Mouse (Mus musculus) kidney, embryonic 15.5 days (tissue): ENCODE measurements around the gene Krtap3-1. TPM values are rescaled to one million over a fixed set of nuclear protein-coding genes. Genes with fewer than 3 reads are reported as not detected.

Experiments
- ATAC-seq: fragments of 200-750 bp; cut with Nextera tagmentation; replicated peaks from 2 replicates; pipeline ENCODE4 v1.8.0; 2017; ENCODE audit warnings: moderate TSS enrichment; ENCODE audit not compliant: low FRiP score
- H3K27ac ChIP-seq: fragments of 300-500 bp; sonication (generic); 2 replicates; pipeline ENCODE4 v1.5.1; 2015; ENCODE audit warnings: mild to moderate bottlenecking, inconsistent platforms
- H3K27me3 ChIP-seq: fragments of 300-500 bp; sonication (generic); 2 replicates; pipeline ENCODE4 v1.6.1; 2015; ENCODE audit warnings: inconsistent platforms
- H3K36me3 ChIP-seq: fragments of 300-500 bp; sonication (generic); 2 replicates; pipeline ENCODE4 v1.6.1; 2015; ENCODE audit warnings: inconsistent platforms
- H3K4me1 ChIP-seq: fragments of 300-500 bp; sonication (generic); 2 replicates; pipeline ENCODE4 v1.6.1; 2015; ENCODE audit warnings: inconsistent platforms
- H3K4me2 ChIP-seq: fragments of 300-500 bp; sonication (generic); 2 replicates; pipeline ENCODE4 v1.6.1; 2015; ENCODE audit warnings: moderate library complexity, mild to moderate bottlenecking, inconsistent platforms
- H3K4me3 ChIP-seq: fragments of 300-500 bp; sonication (generic); replicated peaks from 2 replicates; pipeline ENCODE4 v1.5.1; 2015; ENCODE audit warnings: mild to moderate bottlenecking, inconsistent platforms
- H3K9ac ChIP-seq: fragments of 300-500 bp; sonication (generic); 2 replicates; pipeline ENCODE4 v1.6.1; 2015; ENCODE audit warnings: mild to moderate bottlenecking, inconsistent platforms
- H3K9me3 ChIP-seq: fragments of 300-500 bp; sonication (generic); replicated peaks from 2 replicates; pipeline ENCODE4 v1.6.1; 2016; ENCODE audit warnings: inconsistent platforms
- WGBS: fragments of 180-500 bp; shearing (Covaris S2); methylation state at CpG from one replicate; pipeline ENCODE4 v1.1.7; 2015; ENCODE audit warnings: mixed read lengths; 5-methylcytosine and 5-hydroxymethylcytosine counted together
- polyA plus RNA-seq: library from polyadenylated mRNA; unstranded; fragments of >200 nt; fragmentation: Nextera tagmentation; extraction: Ambion mirVana; gene quantifications from 2 replicates; pipeline ENCODE4 v1.2.1, GENCODE M21; 2015

Krtap3-1 gene
- polyA plus RNA-seq, 1 experiment from 2014 or later = not detected

DNA sequence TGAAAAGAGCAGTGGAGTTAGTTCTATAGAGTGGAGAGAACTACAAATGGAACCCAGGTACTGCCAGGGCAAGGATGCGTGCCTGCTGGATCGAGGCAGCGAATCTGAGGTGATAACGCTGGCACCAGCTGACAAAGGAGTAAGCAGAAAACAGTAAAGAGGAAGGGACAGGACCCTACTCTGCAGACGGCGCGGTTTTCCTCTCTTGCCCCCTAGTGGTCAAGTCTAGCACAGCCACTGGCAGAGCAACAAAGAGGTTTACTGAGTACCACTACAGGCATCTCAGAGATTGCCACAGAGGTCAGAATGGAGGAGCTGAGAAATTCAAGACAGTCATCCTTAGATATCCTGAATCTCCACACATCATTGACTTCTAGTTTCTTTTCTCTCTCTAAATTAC, 7.7 kb upstream of the Krtap3-1 start:
- 0 out of 2 replicates have a peak, but pooled peaks have one; percentile 67 for ATAC-seq
- H3K4me3 ChIP-seq = no peak overlapping the region
- WGBS = 1% methylated on average over 7 of the region's 7 CpGs
- H3K36me3 ChIP-seq = no peaks in the 10 kb centered on the region
- H3K4me1 ChIP-seq = no peaks in the 10 kb centered on the region
- H3K27ac ChIP-seq = no peak overlapping the region
- peaks cover 3% of the 10 kb centered on the region; the same call in 1 of the 2 replicates for H3K27me3 ChIP-seq
- H3K9ac ChIP-seq = no peak overlapping the region
- H3K4me2 ChIP-seq = peak overlapping the region; percentile 36
- H3K9me3 ChIP-seq = no peaks in the 10 kb centered on the region

DNA sequence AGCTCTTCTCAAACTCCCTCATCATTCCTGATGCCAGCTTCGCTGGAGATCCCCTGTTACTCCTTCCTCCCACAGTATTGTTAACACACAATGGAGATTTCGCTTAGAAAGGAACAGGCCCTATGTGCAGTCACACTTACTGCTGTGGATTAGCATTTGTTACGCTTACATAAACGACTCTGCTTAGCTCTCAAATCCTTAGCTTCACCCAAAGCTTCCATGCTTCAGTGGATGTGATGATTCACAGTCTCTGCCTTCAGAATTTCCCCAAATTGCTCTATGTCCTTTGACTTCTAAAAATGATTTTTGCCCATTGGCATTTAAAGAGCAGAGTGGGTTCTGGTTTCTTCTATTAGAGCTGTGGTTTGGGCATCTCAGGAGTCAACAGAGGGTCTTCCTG, 6.7 kb upstream of the Krtap3-1 start:
- Histone ChIP-seq H3K4me1 (no peaks in the 10 kb centered on the region), H3K9ac (no peak overlapping the region), H3K4me3 (no peak overlapping the region), H3K9me3 (no peaks in the 10 kb centered on the region), H3K27me3 (peaks cover 3% of the 10 kb centered on the region; the same call in 1 of the 2 replicates), H3K4me2 (no peak overlapping the region), H3K27ac (no peak overlapping the region), H3K36me3 (no peaks in the 10 kb centered on the region)
- 57% methylated on average over 4 of the region's 4 CpGs for WGBS
- ATAC-seq = no peak

DNA sequence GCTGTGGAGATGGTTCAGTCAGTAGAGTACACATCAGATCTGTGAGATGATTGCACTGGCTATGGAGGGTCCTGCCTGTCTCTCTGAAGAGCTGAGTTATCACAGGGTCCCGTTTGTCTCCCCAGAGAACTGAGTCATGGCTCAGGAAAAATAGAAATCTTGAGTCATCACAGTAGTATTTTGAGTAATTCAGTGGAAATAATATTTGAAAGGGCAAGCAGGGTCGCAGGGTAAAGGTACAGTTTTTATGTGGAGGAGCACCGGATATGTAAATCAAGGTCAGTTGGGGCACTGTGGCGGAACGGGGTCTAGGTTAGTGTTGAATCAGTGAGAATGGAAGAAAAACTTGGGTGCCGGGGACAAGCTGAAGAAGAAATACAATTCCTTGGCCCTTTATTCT, 3.9 kb downstream of the Krtap3-1 start:
- H3K27me3 ChIP-seq = no peaks in the 10 kb centered on the region
- 65% methylated on average over 6 of the region's 6 CpGs for WGBS
- no peak overlapping the region for H3K27ac ChIP-seq
- no peak overlapping the region for H3K4me3 ChIP-seq
- no peaks in the 10 kb centered on the region for H3K36me3 ChIP-seq
- no peak for ATAC-seq
- no peaks in the 10 kb centered on the region for H3K4me1 ChIP-seq
- no peak overlapping the region for H3K9ac ChIP-seq
- H3K4me2 ChIP-seq = no peak overlapping the region
- H3K9me3 ChIP-seq = no peaks in the 10 kb centered on the region

DNA sequence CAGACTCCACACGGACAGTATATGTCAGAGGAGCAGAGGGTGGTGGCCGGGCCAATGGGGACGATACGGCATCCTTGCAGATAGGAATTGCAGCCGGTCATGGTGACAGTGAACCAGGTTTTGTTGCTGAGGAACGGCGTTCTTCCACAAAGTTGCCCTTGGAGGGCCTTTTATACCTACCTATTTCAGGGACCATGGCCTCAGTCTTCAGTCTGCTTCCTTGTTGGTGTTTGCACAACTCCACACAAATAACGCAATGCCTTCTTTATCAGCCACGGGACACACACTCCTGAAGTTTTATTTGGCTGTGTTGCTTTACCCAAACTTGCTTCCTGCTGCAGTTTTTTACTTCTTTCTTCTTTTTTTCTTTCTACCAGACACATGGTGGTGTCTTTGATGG, 7.1 kb downstream of the Krtap3-1 start, which contains the start of gene Gm11939:
Gene Gm11939 (minus strand): TSS at position 101 of the 400 bp plus-strand sequence.
- Histone ChIP-seq H3K4me3 (no peak within 1 kb of the TSS), H3K9me3 (no peaks in the 10 kb centered on the region), H3K36me3 (no peaks in the 10 kb centered on the region), H3K4me2 (no peak within 1 kb of the TSS), H3K4me1 (no peaks in the 10 kb centered on the region), H3K27me3 (no peaks in the 10 kb centered on the region), H3K27ac (no peak within 1 kb of the TSS), H3K9ac (no peak within 1 kb of the TSS)
- 88% methylated on average over 9 of the region's 9 CpGs for WGBS
- ATAC-seq = no peak

DNA sequence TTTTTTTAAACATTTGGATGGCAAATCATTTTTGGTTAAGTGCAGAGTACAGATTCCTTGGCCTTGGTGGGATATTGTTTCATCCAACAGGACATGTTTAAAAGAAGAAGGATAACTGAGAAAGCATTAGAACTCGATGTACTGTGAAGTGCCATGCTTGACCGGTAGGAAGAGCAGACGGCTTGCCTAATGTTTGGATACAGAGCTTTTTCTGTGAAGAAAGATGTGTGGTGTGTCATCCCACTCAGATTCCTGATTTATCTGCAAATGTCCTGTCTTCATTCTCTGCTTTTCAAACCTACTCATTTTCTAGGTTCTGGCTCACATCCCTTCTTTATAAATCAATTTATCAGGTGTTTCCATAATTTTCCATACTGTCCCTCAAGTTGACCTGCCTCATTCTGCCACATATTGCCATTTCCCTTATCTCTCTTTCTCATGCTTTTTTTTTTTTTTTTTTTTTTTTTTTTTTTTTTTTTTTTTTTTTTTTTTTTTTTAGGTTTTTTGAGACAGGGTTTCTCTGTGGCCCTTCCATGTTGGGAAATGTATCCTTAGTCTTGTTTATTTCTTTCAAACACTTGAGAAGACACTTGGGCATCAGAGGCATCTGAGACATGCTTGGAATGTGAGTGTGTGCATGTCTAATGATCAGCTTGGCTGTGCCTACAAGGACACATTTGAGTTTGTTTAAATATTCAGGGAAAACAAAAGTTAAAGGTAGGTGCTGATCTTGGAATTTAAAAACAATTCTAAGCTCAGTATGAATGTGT, 8.3 kb downstream of the Krtap3-1 start:
- Histone ChIP-seq H3K9ac (no peak overlapping the region), H3K27me3 (no peaks in the 10 kb centered on the region), H3K4me1 (no peaks in the 10 kb centered on the region), H3K4me2 (no peak overlapping the region), H3K4me3 (no peak overlapping the region), H3K36me3 (no peaks in the 10 kb centered on the region), H3K9me3 (no peaks in the 10 kb centered on the region), H3K27ac (no peak overlapping the region)
- WGBS = 53% methylated on average over 3 of the region's 3 CpGs
- ATAC-seq = no peak

DNA sequence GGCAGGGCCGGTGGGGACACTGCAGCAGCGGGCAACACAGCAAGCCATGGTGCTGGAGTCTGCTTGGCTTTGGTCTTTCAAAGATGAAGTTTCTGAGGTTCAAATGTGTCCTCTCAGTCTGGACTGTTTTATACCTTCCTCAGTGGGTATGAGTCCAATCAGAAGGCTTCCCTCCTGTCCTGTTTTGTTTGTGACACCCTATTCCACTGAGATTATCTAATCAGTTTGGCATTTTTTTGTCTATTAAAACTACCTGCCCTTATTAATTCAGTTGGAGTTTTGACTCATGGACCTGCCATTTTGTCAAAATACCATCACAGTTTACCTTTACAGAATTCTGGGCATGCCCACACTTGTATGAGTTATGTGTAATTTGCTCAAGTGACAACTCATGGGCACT, 9.7 kb downstream of the Krtap3-1 start, which contains the start of gene Krtap3-2:
Gene Krtap3-2 (minus strand): TSS at position 101 of the 400 bp plus-strand sequence.
- H3K4me3 ChIP-seq = no peak within 1 kb of the TSS

DNA sequence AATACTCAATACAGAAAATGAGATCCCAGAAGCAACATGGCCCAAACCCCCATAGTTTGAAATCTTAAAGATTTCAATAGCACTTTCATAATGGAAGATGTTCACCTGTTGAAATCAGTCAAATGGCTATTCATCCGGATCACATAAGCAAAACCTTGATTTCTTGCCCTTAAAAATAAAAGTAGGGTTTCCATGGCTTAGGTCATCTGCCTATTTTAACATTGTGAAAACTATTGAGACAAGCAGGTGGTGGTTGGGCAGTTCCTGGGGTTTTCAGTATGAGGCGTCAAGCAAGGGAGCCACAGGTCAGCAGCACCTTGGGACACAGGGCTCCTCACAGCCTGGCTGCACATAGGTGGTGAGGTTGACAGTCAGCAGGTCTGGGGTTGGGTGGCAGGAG, 10.2 kb downstream of the Krtap3-1 start:
- no peak for ATAC-seq
- Histone ChIP-seq H3K27me3 (no peaks in the 10 kb centered on the region), H3K4me3 (no peak overlapping the region), H3K27ac (no peak overlapping the region), H3K4me2 (no peak overlapping the region), H3K9ac (no peak overlapping the region), H3K9me3 (no peaks in the 10 kb centered on the region), H3K4me1 (no peaks in the 10 kb centered on the region), H3K36me3 (no peaks in the 10 kb centered on the region)
- WGBS = 89% methylated on average over 2 of the region's 2 CpGs

More for the DNA sequence above, 9.7 kb downstream of the Krtap3-1 start, which contains the start of gene Krtap3-2:
- Histone ChIP-seq H3K36me3 (no peaks in the 10 kb centered on the region), H3K27me3 (no peaks in the 10 kb centered on the region), H3K9me3 (no peaks in the 10 kb centered on the region), H3K27ac (no peak within 1 kb of the TSS), H3K4me1 (no peaks in the 10 kb centered on the region), H3K4me2 (no peak within 1 kb of the TSS), H3K9ac (no peak within 1 kb of the TSS)
- 66% methylated on average over 2 of the region's 2 CpGs for WGBS
- ATAC-seq = no peak

DNA sequence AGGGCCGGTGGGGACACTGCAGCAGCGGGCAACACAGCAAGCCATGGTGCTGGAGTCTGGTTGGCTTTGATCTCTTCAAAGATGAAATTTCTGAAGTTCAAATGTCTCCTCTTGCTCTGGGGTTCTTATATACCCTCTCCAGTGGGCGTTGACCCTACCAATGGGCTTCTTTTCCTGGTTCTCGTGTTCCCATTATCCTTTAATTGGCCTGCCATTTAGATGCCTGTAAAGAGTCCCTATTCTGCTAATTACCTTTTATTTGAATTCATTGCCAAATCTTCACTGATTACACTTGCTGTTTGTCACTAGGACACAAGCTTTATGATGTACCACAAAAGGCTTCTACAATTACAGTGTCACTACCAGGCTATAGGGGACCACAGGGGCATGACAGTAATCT, 15.7 kb downstream of the Krtap3-1 start, which contains the start of gene Krtap3-3:
Gene Krtap3-3 (minus strand): TSS at position 101 of the 400 bp plus-strand sequence.
- H3K27ac ChIP-seq = no peak within 1 kb of the TSS
- no peaks in the 10 kb centered on the region for H3K27me3 ChIP-seq
- no peak within 1 kb of the TSS for H3K9ac ChIP-seq
- 22% methylated on average over 4 of the region's 4 CpGs for WGBS
- H3K4me1 ChIP-seq = no peaks in the 10 kb centered on the region
- no peaks in the 10 kb centered on the region for H3K36me3 ChIP-seq
- H3K9me3 ChIP-seq = no peaks in the 10 kb centered on the region; the same call in 1 of the 2 replicates
- H3K4me2 ChIP-seq = no peak within 1 kb of the TSS
- H3K4me3 ChIP-seq = no peak within 1 kb of the TSS
- ATAC-seq = no peak

DNA sequence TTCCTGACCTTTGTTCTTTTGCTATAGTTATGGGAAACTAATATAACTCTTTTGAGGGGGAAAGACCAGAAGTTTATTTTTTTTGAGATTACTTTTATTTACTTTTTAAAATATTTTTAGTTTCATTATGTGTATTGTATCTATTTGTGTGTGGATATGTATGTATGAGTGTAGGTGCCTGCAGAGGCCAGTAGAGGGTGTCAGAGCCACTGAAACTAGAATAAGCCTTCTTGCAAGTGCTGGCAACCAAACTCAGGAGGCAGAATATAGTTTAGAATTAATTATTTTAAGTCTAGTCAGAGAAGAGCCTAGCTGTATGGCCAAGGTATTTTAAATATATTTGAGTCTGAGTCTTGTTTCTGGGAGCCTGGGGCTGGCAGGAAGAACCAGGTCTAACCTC, 18.5 kb downstream of the Krtap3-1 start:
- Histone ChIP-seq H3K4me2 (no peak overlapping the region), H3K27ac (no peak overlapping the region)
- no peak for ATAC-seq

DNA sequence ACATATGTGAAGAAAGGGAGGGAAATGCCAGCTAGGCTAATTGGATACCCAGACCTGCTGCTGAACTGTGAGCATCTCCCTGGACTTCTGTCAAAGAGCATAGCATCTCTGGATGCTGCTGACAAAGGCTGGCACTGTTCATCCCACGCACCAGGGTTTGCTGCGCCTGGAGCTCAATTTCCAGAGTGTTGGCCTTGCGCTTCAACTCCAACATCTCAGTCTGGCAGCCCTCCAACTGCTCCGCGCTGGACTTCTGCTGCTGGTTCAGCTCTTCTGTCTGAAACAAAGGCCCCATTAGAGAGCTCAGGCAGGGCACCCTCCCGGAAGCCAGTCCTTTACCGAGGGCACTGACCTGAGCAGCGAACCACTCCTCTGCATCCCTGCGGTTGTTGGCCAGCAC, 26.7 kb downstream of the Krtap3-1 start:
- Histone ChIP-seq H3K27me3 (no peaks in the 10 kb centered on the region), H3K9ac (no peak overlapping the region), H3K4me1 (peaks cover 7% of the 10 kb centered on the region), H3K4me2 (no peak overlapping the region), H3K4me3 (no peak overlapping the region), H3K36me3 (no peaks in the 10 kb centered on the region), H3K9me3 (no peaks in the 10 kb centered on the region), H3K27ac (no peak overlapping the region)
- WGBS = 52% methylated on average over 9 of the region's 9 CpGs
- no peak for ATAC-seq

More for the DNA sequence above, 18.5 kb downstream of the Krtap3-1 start:
- H3K4me1 ChIP-seq = no peaks in the 10 kb centered on the region
- no peak overlapping the region for H3K4me3 ChIP-seq
- H3K36me3 ChIP-seq = no peaks in the 10 kb centered on the region
- H3K9me3 ChIP-seq = no peaks in the 10 kb centered on the region; the same call in 1 of the 2 replicates
- H3K9ac ChIP-seq = no peak overlapping the region
- H3K27me3 ChIP-seq = no peaks in the 10 kb centered on the region

DNA sequence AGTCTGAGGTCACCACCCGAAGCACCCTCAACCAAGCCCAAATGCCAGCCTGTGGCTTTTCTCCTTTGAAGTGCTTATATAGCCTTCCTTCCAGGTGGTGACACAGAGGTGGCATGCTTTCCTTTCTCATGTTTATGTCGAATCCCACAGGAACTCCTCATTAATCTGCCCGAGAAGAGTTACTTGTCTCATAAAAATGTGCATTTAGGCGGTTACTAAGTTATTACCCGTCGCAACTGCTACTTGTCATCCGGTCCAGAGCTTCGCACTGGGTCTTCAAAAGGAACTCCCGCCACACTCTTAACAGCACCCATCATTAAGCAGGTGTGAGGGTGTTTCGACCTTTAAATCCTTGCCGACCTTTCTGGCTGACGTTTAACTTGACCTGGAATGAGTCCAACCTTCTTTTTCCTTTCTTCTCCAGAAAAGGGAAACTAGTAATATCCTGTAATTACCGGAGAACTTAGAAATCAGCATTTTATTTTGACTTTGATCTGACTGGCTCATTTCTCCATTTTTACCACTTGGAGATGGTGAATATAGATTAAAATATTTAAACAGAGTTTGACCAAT, 45.1 kb downstream of the Krtap3-1 start, which contains the start of gene Krt39:
Gene Krt39 (minus strand): TSS at position 51 of the 573 bp plus-strand sequence.
- Histone ChIP-seq H3K27me3 (no peaks in the 10 kb centered on the region), H3K9ac (no peak within 1 kb of the TSS), H3K9me3 (no peaks in the 10 kb centered on the region), H3K36me3 (no peaks in the 10 kb centered on the region), H3K27ac (no peak within 1 kb of the TSS), H3K4me1 (0 out of 2 replicates have a peak, but pooled peaks cover 7% of the 10 kb centered on the region), H3K4me2 (no peak within 1 kb of the TSS), H3K4me3 (no peak within 1 kb of the TSS)
- no peak for ATAC-seq
- WGBS = 18% methylated on average over 13 of the region's 13 CpGs
